8 mouse cellular contexts compared by ENCODE assay signal in genomic region chr9:124281912-124282686, GRCm38 (mm10). TPM values are rescaled to one million over a fixed set of nuclear protein-coding genes. Genes with fewer than 3 reads are reported as not detected.
DNase-seq lines count a peak whose midpoint lies in the region; ATAC-seq lines count a peak whose summit lies in the region.

No protein-coding gene starts in this region.

- peaks cover 10% of the 10 kb centered on the region for H3K36me3 ChIP-seq in hindbrain, embryonic 15.5 days

- H3K9me3 ChIP-seq in hindbrain, embryonic 15.5 days: peaks cover 3% of the 10 kb centered on the region; the same call in 1 of the 2 replicates

- H3K4me3 ChIP-seq in hindbrain, embryonic 15.5 days: peak overlapping the region; percentile 59

- peak; percentile 98 for ATAC-seq in hindbrain, embryonic 15.5 days (ENCODE audit: low FRiP score, low read depth)

- peak overlapping the region; percentile 81 for H3K4me2 ChIP-seq in hindbrain, embryonic 15.5 days

- peaks cover 24% of the 10 kb centered on the region for H3K4me1 ChIP-seq in hindbrain, embryonic 15.5 days (replicated peaks)

- peak; percentile 95 for DNase-seq in R1 (ENCODE audit: low read depth, low spot score)
- peak; percentile 85 to 87 for DNase-seq in cerebellum, postnatal 25 days
- peak; percentile 81 to 93 for DNase-seq in frontal cortex, postnatal 36 days (ENCODE audit: low spot score in 2 of 2)
- peak; percentile 88 for DNase-seq in left cerebral cortex, adult 11 months (ENCODE audit: low spot score)
- DNase-seq in lung, postnatal 4 days: peak; percentile 87
- peak; percentile 67 for DNase-seq in retina, postnatal 7 days (ENCODE audit: low read depth, low spot score)
- peak; percentile 64 for DNase-seq in urinary bladder, adult 2 months (ENCODE audit: low spot score)

- H3K27me3 ChIP-seq in hindbrain, embryonic 15.5 days: no peaks in the 10 kb centered on the region

- peak overlapping the region; percentile 60 for H3K9ac ChIP-seq in hindbrain, embryonic 15.5 days

- H3K27ac ChIP-seq in hindbrain, embryonic 15.5 days (replicated peaks): peak overlapping the region; percentile 80

- WGBS in hindbrain, embryonic 15.5 days: 2% methylated on average over 22 of the region's 22 CpGs

RNA-seq across cellular contexts. Expression of gene 2010315B03Rik, which starts 30.4 kb away (rescaled TPM):
- polyA plus RNA-seq in hindbrain, embryonic 15.5 days (2015; fragmentation: Nextera tagmentation; extraction: Ambion mirVana): 12.0 and 14.3 TPM in 2 replicates
- polyA plus RNA-seq in urinary bladder, adult 2 months (2012; rRNA removed): 21.6 and 30.0 TPM in 2 replicates

Comparison
In these comparisons a context has a peak if more than half of its experiments do, and no peak if none do; other contexts are left out.
1. Peak in every context shown above with its lines: DNase-seq, ATAC-seq, H3K4me3 ChIP-seq and H3K27ac ChIP-seq.